Mouse (Mus musculus) forebrain, embryonic 10.5 days (tissue): ENCODE results near the gene Rab3gap1. TPM values are rescaled to one million over a fixed set of nuclear protein-coding genes. Genes with fewer than 3 reads are reported as not detected.
A peak's percentile ranks its signal among the peaks of the same experiment; 100 is the strongest.

Experiments
- DNase-seq: peaks from one replicate; pipeline ENCODE4 v3.0.0-alpha.2; 2017; ENCODE audit warnings: low spot score; ENCODE audit errors: extremely low spot score
- H3K27ac ChIP-seq: fragments of 300-500 bp; sonication (generic); 2 replicates; pipeline ENCODE4 v1.5.1; 2016; ENCODE audit warnings: mild to moderate bottlenecking
- H3K27me3 ChIP-seq: fragments of 300-500 bp; sonication (generic); 2 replicates; pipeline ENCODE4 v1.6.1; 2016; ENCODE audit warnings: mild to moderate bottlenecking; ENCODE audit not compliant: poor library complexity, severe bottlenecking
- H3K36me3 ChIP-seq: fragments of 300-500 bp; sonication (generic); replicated peaks from 2 replicates; pipeline ENCODE4 v1.6.1; 2016; ENCODE audit warnings: mild to moderate bottlenecking, moderate library complexity
- H3K4me1 ChIP-seq: fragments of 300-500 bp; sonication (generic); 2 replicates; pipeline ENCODE4 v1.6.1; 2016
- H3K4me3 ChIP-seq: fragments of 300-500 bp; sonication (generic); 2 replicates; pipeline ENCODE4 v1.5.1; 2016; ENCODE audit warnings: mild to moderate bottlenecking, moderate library complexity
- H3K9me3 ChIP-seq: fragments of 300-500 bp; sonication (generic); 2 replicates; pipeline ENCODE4 v1.6.1; 2016; ENCODE audit warnings: mild to moderate bottlenecking, moderate library complexity
- WGBS: fragments of 180-500 bp; shearing (Covaris S2); methylation state at CpG from one replicate; pipeline ENCODE4 v1.1.7; 2016; 5-methylcytosine and 5-hydroxymethylcytosine counted together
- polyA plus RNA-seq: library from polyadenylated mRNA; unstranded; fragments of >200 nt; fragmentation: Nextera tagmentation; extraction: Ambion mirVana; gene quantifications from 2 replicates; pipeline ENCODE4 v1.2.1, GENCODE M21; 2016

Gene Rab3gap1
- polyA plus RNA-seq, result 15.5 and 15.7 TPM in 2 replicates

- peak within 1 kb of the TSS; percentile 88 for H3K27ac ChIP-seq
- H3K36me3 ChIP-seq, result peaks cover 28% of the 10 kb centered on the region
- DNase-seq, result peak; percentile 88
- H3K4me1 ChIP-seq, result peaks cover 12% of the 10 kb centered on the region
- H3K4me3 ChIP-seq, result peak within 1 kb of the TSS; percentile 85
- no peaks in the 10 kb centered on the region for H3K9me3 ChIP-seq
- 12% methylated on average over 47 of the region's 47 CpGs for WGBS
- no peaks in the 10 kb centered on the region for H3K27me3 ChIP-seq
Observed at GRCm38 (mm10) chr1:127868300-127869261, at the start of gene Rab3gap1. Gene Rab3gap1, plus strand, starts transcription at chr1:127868773.

DNA sequence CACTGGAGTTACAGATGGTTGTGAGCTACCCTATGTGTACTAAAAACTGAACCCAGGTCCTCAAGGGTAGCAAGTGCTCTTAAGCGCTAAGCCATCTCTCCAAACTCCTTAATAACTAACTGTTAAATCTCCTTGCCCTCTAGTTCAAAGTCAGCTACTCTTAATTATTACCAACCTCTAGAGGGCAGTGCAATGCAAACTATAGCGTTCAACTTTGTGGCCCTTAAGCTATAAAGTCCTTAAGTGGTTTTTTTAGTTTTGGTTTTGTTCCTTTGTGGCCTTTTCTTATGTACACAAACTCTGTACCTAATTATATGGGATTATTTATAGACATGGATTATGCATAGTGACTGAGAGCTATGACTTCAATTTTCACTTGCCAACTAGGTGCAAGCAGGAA lies 41.2 kb upstream of the Rab3gap1 start:
- no peaks in the 10 kb centered on the region for H3K27me3 ChIP-seq
- H3K27ac ChIP-seq, result no peak overlapping the region
- DNase-seq, result no peak
- H3K4me3 ChIP-seq, result no peak overlapping the region
- H3K36me3 ChIP-seq, result no peaks in the 10 kb centered on the region
- WGBS, result 25% methylated on average over 2 of the region's 2 CpGs
- H3K9me3 ChIP-seq, result no peaks in the 10 kb centered on the region
- H3K4me1 ChIP-seq, result no peaks in the 10 kb centered on the region

DNA sequence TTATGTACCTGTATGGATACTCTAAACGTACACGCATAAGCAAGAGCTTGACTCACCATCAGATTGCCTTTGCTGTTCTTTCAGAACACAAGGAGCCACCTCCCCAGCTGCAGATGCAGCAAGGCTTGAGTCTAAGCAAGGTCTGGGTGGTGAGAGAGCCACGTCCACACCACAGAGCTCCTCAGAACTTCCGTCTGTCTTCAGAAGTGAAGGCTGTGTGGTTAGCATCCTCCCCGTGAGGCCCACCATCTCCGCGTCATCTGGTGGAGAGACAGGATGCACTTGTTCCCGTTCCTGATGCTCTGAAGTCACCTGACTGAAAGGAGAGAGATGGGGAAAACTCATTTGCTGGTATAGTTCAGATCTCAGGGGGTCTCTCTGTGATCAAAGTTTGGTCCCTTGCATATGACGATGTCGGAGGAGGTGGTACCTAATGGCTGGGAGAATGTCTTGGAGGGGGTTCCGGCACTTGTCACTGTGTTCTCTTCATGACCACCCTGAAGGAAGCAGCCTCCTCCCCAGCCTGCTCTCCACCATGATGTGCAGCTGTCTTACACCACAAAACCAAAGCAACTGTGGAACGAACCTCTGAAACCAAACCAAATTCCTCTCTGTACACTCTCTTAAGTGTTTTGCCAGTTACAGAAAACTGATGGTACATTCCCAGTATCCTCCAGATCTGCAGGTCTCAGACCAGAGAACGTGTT lies 38.2 kb upstream of the Rab3gap1 start:
- no peaks in the 10 kb centered on the region for H3K36me3 ChIP-seq
- no peak for DNase-seq
- H3K27ac ChIP-seq, result no peak overlapping the region
- no peaks in the 10 kb centered on the region for H3K9me3 ChIP-seq
- no peak overlapping the region for H3K4me3 ChIP-seq
- no peaks in the 10 kb centered on the region for H3K27me3 ChIP-seq
- 92% methylated on average over 13 of the region's 13 CpGs for WGBS
- no peaks in the 10 kb centered on the region for H3K4me1 ChIP-seq

- Histone ChIP-seq H3K36me3 (no peaks in the 10 kb centered on the region), H3K4me3 (no peak overlapping the region), H3K4me1 (no peaks in the 10 kb centered on the region), H3K27me3 (no peaks in the 10 kb centered on the region), H3K9me3 (no peaks in the 10 kb centered on the region), H3K27ac (no peak overlapping the region)
- no peak for DNase-seq
- 73% methylated on average over 2 of the region's 2 CpGs for WGBS
Observed at GRCm38 (mm10) chr1:127833714-127834113, 34.9 kb upstream of the Rab3gap1 start.

GRCm38 (mm10) chr1:127834202-127834601 lies 34.4 kb upstream of the Rab3gap1 start:
- Histone ChIP-seq H3K27ac (no peak overlapping the region), H3K4me1 (no peaks in the 10 kb centered on the region), H3K36me3 (no peaks in the 10 kb centered on the region), H3K4me3 (no peak overlapping the region), H3K27me3 (no peaks in the 10 kb centered on the region), H3K9me3 (no peaks in the 10 kb centered on the region)
- WGBS, result 73% methylated on average over 4 of the region's 4 CpGs
- no peak for DNase-seq

- Histone ChIP-seq H3K4me1 (no peaks in the 10 kb centered on the region), H3K27me3 (no peaks in the 10 kb centered on the region), H3K27ac (no peak overlapping the region), H3K4me3 (no peak overlapping the region), H3K9me3 (no peaks in the 10 kb centered on the region), H3K36me3 (no peaks in the 10 kb centered on the region)
- WGBS, result 71% methylated on average over 4 of the region's 4 CpGs
- no peak for DNase-seq
Observed at GRCm38 (mm10) chr1:127836619-127837018, 32.0 kb upstream of the Rab3gap1 start.

- H3K9me3 ChIP-seq, result no peaks in the 10 kb centered on the region
- no peaks in the 10 kb centered on the region for H3K36me3 ChIP-seq
- no peaks in the 10 kb centered on the region for H3K27me3 ChIP-seq
- WGBS, result 87% methylated on average over 1 of the region's 1 CpGs
- H3K4me3 ChIP-seq, result no peak overlapping the region
- no peak for DNase-seq
- no peaks in the 10 kb centered on the region for H3K4me1 ChIP-seq
- H3K27ac ChIP-seq, result no peak overlapping the region
Observed at GRCm38 (mm10) chr1:127838602-127839001, 30.0 kb upstream of the Rab3gap1 start.

DNA sequence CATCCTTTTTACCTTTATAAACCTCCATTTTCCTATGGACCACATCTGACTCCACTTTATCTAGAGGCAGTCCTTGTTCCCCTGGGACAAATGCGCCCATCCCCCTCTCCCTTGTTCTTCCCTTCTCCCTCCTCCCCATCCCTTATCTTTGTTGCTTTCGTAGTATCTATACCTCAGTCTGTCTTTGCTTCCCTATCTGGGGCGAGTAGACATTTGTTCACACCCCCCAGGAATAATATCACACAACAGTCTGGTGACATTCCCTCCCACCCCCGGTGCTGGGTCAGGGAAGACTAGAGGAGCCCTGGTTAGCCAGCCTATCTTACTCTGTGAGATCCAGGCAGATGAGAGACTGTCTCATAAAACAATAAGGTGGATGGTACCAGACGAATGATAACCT lies 23.1 kb upstream of the Rab3gap1 start:
- H3K4me1 ChIP-seq, result no peaks in the 10 kb centered on the region
- no peaks in the 10 kb centered on the region for H3K9me3 ChIP-seq
- no peak for DNase-seq
- no peak overlapping the region for H3K27ac ChIP-seq
- H3K4me3 ChIP-seq, result no peak overlapping the region
- 80% methylated on average over 5 of the region's 5 CpGs for WGBS
- H3K27me3 ChIP-seq, result no peaks in the 10 kb centered on the region
- H3K36me3 ChIP-seq, result no peaks in the 10 kb centered on the region

DNA sequence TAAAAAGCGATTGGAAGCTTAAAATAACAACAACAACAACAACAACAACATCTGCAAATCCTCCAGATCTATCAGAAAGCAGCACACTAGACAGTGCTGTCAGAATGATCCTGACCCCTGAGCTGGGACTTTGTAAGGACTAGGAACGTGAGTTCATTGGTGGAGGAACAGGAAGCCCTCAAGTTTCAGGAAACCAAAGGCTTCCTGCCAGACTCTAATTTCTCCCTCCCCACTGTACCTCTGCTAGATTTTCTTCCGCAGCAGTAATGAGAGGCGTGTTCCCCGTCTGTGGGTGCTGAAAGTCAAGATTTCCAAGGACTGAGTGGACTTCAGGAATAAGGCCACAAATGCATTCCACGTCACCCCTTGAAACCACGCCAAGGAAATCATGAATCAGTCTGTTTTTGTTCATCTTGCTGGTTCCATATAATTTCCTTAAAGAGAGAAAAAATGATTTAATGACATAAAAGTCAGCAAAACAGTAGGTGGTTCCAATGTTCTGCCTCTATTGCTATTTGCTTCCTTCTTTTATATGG lies 18.4 kb upstream of the Rab3gap1 start:
- Histone ChIP-seq H3K27me3 (no peaks in the 10 kb centered on the region), H3K4me1 (no peaks in the 10 kb centered on the region), H3K36me3 (no peaks in the 10 kb centered on the region), H3K4me3 (no peak overlapping the region), H3K9me3 (peaks cover 13% of the 10 kb centered on the region), H3K27ac (no peak overlapping the region)
- DNase-seq, result no peak
- 90% methylated on average over 7 of the region's 7 CpGs for WGBS

DNA sequence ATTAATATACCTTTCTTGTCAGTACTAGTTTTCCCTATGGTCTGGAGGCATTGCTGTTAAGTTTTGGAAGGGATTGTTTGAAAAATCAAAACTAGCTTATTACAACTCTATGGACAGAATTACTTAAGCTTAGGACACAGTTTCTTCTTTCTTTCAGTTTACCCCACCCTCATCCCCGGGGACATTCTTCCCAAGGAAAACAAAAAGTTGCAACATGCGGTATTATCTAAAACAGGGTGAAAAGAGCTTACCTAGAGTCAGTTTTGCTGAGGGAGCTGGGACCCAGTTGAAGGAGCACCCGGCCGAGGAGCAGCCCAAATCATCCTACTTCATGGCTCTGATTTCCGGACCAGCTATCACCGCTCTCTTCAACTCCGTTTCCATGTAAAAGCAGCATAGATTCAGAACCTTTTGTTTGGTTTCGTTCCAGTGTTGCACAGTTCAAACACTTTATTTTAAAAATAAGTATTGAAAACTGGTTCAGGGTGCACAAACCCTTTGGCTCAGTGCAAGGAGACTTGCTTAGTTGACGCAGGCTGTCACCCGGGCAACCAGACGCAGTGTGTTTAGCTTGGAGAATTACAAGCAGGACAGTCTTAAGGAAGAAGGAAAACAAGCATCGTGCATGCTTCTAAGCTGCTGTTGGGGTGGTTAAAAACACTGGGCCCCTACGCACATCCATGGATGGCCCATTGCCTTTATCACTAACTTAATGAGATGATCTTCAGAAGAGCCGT lies 13.9 kb upstream of the Rab3gap1 start, which contains the start of gene Map3k19:
Gene Map3k19, minus strand, starts transcription at position 546 of the 737 bp plus-strand sequence.
- H3K4me3 ChIP-seq, result no peak within 1 kb of the TSS
- 86% methylated on average over 14 of the region's 14 CpGs for WGBS
- no peaks in the 10 kb centered on the region for H3K36me3 ChIP-seq
- H3K27me3 ChIP-seq, result no peaks in the 10 kb centered on the region
- DNase-seq, result no peak
- no peaks in the 10 kb centered on the region for H3K4me1 ChIP-seq
- H3K27ac ChIP-seq, result no peak within 1 kb of the TSS
- H3K9me3 ChIP-seq, result peaks cover 13% of the 10 kb centered on the region

- Histone ChIP-seq H3K27me3 (no peaks in the 10 kb centered on the region), H3K36me3 (no peaks in the 10 kb centered on the region), H3K4me3 (no peak overlapping the region), H3K4me1 (no peaks in the 10 kb centered on the region), H3K9me3 (no peaks in the 10 kb centered on the region), H3K27ac (no peak overlapping the region)
- no peak for DNase-seq
- WGBS, result 89% methylated on average over 9 of the region's 9 CpGs
Observed at GRCm38 (mm10) chr1:127858945-127859648, 9.5 kb upstream of the Rab3gap1 start.
